Mouse (Mus musculus) stomach, embryonic 14.5 days (tissue): Measurements from ENCODE around the gene Ovch2. TPM values are rescaled to one million over a fixed set of nuclear protein-coding genes. Genes with fewer than 3 reads are reported as not detected.
A peak's percentile ranks its signal among the peaks of the same experiment; 100 is the strongest.

ENCODE experiments used
- ATAC-seq: fragments of 200-750 bp; cut with Nextera tagmentation; 2 replicates; pipeline ENCODE4 v1.8.0; 2017; ENCODE audit warnings: low read depth, moderate TSS enrichment; ENCODE audit not compliant: insufficient number of reproducible peaks, insufficient read depth, low FRiP score
- H3K27ac ChIP-seq: fragments of 300-500 bp; sonication (generic); 2 replicates; pipeline ENCODE4 v1.5.1; 2014; ENCODE audit warnings: mild to moderate bottlenecking, low read length, moderate library complexity, mixed read lengths
- H3K27me3 ChIP-seq: fragments of 300-500 bp; sonication (generic); 2 replicates; pipeline ENCODE4 v1.6.1; 2014; ENCODE audit warnings: low read length, control low read depth, mixed read lengths; ENCODE audit not compliant: control insufficient read depth, insufficient read depth
- H3K36me3 ChIP-seq: fragments of 300-500 bp; sonication (generic); 2 replicates; pipeline ENCODE4 v1.6.1; 2014; ENCODE audit warnings: mild to moderate bottlenecking, control low read depth, low read length, moderate library complexity, mixed read lengths; ENCODE audit not compliant: control insufficient read depth, insufficient read depth
- H3K4me1 ChIP-seq: fragments of 300-500 bp; sonication (generic); 2 replicates; pipeline ENCODE4 v1.6.1; 2014; ENCODE audit warnings: low read length, control low read depth, mixed read lengths; ENCODE audit not compliant: control insufficient read depth, insufficient read depth
- H3K4me2 ChIP-seq: fragments of 300-500 bp; sonication (generic); replicated peaks from 2 replicates; pipeline ENCODE4 v1.6.1; 2014; ENCODE audit warnings: low read depth, low read length, control low read depth
- H3K4me3 ChIP-seq: fragments of 300-500 bp; sonication (generic); 2 replicates; pipeline ENCODE4 v1.5.1; 2014; ENCODE audit warnings: low read depth, low read length, control low read depth
- H3K9ac ChIP-seq: fragments of 300-500 bp; sonication (generic); replicated peaks from 2 replicates; pipeline ENCODE4 v1.6.1; 2014; ENCODE audit warnings: low read depth, mild to moderate bottlenecking, control low read depth, low read length, moderate library complexity, mixed read lengths
- H3K9me3 ChIP-seq: fragments of 300-500 bp; sonication (generic); 2 replicates; pipeline ENCODE4 v1.6.1; 2016; ENCODE audit warnings: low read depth, low read length, control low read depth; ENCODE audit not compliant: control insufficient read depth
- WGBS: fragments of 180-500 bp; shearing (Covaris S2); extraction: QIAGEN DNeasy Blood & Tissue Kit; methylation state at CpG from one replicate; pipeline ENCODE4 v1.1.7; 2014; 5-methylcytosine and 5-hydroxymethylcytosine counted together
- polyA plus RNA-seq: library from polyadenylated mRNA; unstranded; fragments of >200 nt; fragmentation: Nextera tagmentation; extraction: Ambion mirVana; gene quantifications from 2 replicates; pipeline ENCODE4 v1.2.1, GENCODE M21; 2014

Gene Ovch2
- polyA plus RNA-seq, 1 experiment from 2014 or later: not detected

DNA sequence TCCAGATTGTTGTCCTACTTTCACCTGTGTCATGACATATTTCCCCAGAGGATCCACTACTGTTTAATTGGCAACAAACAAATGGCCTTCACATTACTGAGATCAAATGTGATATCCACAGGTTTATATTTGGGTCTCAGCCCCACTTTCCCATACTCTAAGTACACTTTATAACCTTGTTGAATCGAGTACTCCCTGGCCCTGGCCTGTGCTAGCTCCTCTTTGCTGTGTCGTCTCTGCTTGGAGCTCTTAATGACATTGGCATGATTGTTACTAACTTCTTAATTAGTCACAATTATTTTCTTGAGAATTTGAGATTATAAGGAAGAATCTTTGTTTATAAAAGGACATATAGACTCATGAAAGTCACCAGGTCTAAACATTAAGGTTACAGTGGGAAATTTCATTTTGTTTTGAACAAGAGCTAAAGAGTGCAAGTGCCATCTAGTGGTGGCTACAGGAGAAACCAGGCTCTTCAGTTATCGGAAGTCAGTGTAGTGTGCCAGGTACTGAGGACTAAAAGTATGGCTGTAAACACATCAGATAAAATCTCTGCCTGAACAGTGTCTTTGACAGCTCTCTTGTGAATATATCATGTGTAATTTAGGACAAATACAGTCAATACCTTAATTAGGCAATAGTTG, 12.9 kb downstream of the Ovch2 start:
- no peak overlapping the region for H3K27ac ChIP-seq
- WGBS: 57% methylated on average over 3 of the region's 3 CpGs
- H3K4me2 ChIP-seq: no peak overlapping the region
- no peak for ATAC-seq
- H3K36me3 ChIP-seq: no peaks in the 10 kb centered on the region
- H3K9ac ChIP-seq: no peak overlapping the region
- no peaks in the 10 kb centered on the region for H3K9me3 ChIP-seq
- H3K4me3 ChIP-seq: no peak overlapping the region
- no peaks in the 10 kb centered on the region for H3K27me3 ChIP-seq
- H3K4me1 ChIP-seq: no peaks in the 10 kb centered on the region

DNA sequence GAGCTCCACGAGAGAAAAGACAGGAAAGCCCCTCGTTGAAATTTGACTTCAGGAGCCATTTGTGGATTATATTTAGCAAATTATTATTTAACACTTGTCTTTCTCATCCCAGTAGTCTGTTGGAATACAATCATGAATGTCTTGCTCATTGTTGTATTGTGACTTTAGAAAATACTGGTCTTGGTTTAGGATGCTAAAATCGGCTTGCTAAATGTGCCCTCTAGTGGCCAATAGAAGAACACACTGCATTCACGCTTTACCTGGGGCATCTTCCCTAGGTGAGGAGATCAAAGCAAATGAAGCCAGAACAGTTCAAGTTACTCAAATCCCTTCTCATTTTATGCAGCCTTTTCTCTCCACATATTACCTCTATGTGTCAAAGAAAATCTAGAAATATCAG, 21.4 kb downstream of the Ovch2 start:
- Histone ChIP-seq H3K36me3 (no peaks in the 10 kb centered on the region), H3K4me1 (no peaks in the 10 kb centered on the region), H3K9me3 (no peaks in the 10 kb centered on the region), H3K27ac (no peak overlapping the region), H3K9ac (no peak overlapping the region), H3K4me2 (no peak overlapping the region), H3K4me3 (no peak overlapping the region), H3K27me3 (no peaks in the 10 kb centered on the region)
- WGBS: 42% methylated on average over 4 of the region's 4 CpGs
- no peak for ATAC-seq

DNA sequence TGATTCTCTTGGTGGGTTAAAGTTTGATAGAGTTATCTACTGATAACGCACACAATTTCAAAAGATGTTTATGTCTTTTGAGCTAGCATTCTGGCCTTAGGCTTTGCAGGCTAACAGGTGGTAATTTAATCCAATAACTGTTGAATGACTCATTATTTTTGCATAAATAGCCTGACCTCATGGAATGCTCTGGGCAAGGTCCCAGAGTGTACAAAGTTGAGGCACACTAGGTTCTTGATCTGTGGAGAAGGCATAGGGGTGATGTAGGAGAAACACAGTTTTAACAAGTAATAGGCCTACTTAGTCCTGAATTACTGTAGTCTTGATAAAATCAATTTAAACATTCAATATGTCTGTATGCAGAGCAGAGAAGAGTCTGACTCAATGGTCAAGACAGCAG, 22.8 kb downstream of the Ovch2 start:
- Histone ChIP-seq H3K27ac (no peak overlapping the region), H3K9me3 (no peaks in the 10 kb centered on the region), H3K4me2 (no peak overlapping the region), H3K9ac (no peak overlapping the region), H3K4me3 (no peak overlapping the region), H3K27me3 (no peaks in the 10 kb centered on the region), H3K4me1 (no peaks in the 10 kb centered on the region), H3K36me3 (no peaks in the 10 kb centered on the region)
- 36% methylated on average over 1 of the region's 1 CpGs for WGBS
- no peak for ATAC-seq

DNA sequence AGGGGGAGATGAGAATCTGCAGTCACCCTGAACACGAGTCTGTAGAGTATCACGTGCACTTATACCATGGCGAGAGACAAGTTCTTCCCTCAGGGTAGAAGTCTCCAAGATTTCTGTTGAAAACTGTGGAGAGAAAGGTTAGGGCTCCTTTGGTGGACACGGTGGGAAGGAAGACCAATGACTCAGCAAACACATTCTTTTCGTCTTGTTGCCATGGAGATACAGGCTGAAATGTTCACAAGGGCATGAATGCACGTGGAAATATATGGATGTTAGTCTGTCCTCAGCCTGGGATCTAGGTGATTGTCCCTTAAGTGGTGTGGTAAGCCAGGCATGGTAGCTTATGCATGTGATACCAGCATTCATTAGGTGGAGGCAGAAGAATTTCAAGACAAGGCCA, 30.2 kb downstream of the Ovch2 start:
- Histone ChIP-seq H3K9ac (no peak overlapping the region), H3K4me1 (no peaks in the 10 kb centered on the region), H3K4me3 (no peak overlapping the region), H3K27me3 (no peaks in the 10 kb centered on the region), H3K9me3 (no peaks in the 10 kb centered on the region), H3K36me3 (no peaks in the 10 kb centered on the region), H3K4me2 (no peak overlapping the region), H3K27ac (no peak overlapping the region)
- 56% methylated on average over 6 of the region's 6 CpGs for WGBS
- ATAC-seq: no peak

DNA sequence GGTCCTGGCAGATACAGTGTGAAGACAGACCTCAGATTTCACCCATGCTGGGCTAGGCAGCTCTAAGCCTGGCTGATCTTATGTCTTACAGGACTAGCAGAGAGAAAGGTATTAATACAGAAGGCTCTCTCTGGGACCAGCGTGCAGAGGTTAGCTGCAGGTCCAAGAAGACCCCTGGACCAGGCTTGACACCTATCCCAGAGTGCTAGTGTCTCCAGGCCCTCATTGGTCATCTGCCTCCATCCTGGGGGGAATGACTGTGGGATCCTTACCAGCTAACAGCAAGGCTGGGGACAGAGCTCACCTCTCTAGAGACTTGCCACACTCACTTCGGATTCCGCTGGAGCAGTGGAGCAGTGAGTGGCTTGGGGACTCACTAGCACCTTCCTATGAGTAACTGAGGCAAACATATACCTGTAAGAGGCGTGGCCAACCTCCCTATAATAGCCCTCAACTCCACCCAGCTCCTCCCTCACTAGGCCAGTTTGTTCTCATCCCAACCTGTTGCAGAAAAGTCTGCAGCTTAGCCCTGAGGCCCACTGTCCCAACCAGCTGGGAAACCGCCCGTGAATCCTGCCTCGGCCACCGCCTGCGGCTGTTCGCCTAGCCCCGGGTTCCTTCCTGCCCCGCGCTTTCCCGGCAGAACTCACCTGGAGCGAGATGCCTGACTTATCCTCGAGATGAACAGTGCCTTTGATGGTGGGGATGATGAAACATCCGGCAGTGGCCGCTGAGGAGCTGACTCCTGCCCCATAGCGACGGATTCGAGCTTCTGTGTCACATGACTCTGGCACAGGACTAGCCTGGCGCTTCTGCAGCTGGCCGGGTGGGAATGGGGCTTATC, 43.5 kb downstream of the Ovch2 start, which contains the start of gene Cyb5r2:
Cyb5r2 (minus strand) TSS at position 725 of the 844 bp plus-strand sequence.
- Histone ChIP-seq H3K27ac (no peak within 1 kb of the TSS), H3K4me3 (peak within 1 kb of the TSS; percentile 9; the same call in 1 of the 2 replicates), H3K36me3 (no peaks in the 10 kb centered on the region), H3K27me3 (no peaks in the 10 kb centered on the region), H3K4me2 (peak within 1 kb of the TSS; percentile 42), H3K9ac (no peak within 1 kb of the TSS), H3K9me3 (no peaks in the 10 kb centered on the region), H3K4me1 (no peaks in the 10 kb centered on the region)
- WGBS: 11% methylated on average over 23 of the region's 23 CpGs
- ATAC-seq: peak; percentile 65; the same call in 1 of the 2 replicates

DNA sequence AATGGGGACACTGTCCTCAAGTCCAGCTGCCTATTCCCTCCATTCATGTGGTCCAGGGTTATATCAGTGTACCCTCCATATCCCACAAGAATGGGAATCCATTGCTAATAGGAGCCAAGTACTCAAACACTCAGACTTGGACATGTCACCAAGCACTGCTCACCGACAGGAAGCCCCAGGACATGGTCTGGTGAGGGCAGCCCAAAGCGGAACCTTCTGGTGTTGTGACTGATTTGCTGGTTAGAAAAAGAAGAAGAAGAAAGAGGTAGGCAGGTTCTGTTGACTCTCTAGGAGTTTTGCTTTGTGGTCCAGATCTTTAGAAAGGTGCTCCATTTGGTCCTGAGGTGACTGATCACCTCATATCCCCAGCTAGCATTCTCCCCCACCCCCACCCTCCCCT, 44.3 kb downstream of the Ovch2 start:
- H3K27me3 ChIP-seq: no peaks in the 10 kb centered on the region
- no peaks in the 10 kb centered on the region for H3K9me3 ChIP-seq
- 88% methylated on average over 2 of the region's 2 CpGs for WGBS
- H3K9ac ChIP-seq: no peak overlapping the region
- H3K36me3 ChIP-seq: no peaks in the 10 kb centered on the region
- no peak overlapping the region for H3K4me3 ChIP-seq
- no peak for ATAC-seq
- no peak overlapping the region for H3K27ac ChIP-seq
- H3K4me1 ChIP-seq: no peaks in the 10 kb centered on the region
- no peak overlapping the region for H3K4me2 ChIP-seq

DNA sequence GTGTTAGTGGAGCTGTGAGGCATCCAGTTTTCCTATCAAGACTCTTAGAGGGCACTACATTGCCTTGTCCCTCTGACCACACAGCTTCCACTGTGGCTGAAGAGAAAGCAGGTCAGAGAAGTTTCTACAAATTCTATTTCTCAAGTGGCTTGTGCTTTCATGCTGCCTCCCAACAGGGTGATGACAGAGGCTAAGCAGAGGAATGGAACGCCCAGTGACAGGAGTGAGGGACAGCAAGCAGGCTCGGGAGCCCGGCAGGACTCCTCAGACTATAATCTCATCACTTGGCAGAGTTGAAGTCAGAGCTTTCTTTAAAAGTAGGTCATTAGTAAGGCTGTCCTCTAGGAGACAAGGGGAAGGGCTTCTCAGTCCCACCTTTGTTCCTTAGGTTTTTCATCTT, 45.1 kb downstream of the Ovch2 start:
- 76% methylated on average over 3 of the region's 3 CpGs for WGBS
- no peaks in the 10 kb centered on the region for H3K36me3 ChIP-seq
- no peak overlapping the region for H3K4me2 ChIP-seq
- no peaks in the 10 kb centered on the region for H3K4me1 ChIP-seq
- H3K27ac ChIP-seq: no peak overlapping the region
- H3K4me3 ChIP-seq: no peak overlapping the region
- H3K27me3 ChIP-seq: no peaks in the 10 kb centered on the region
- no peaks in the 10 kb centered on the region for H3K9me3 ChIP-seq
- H3K9ac ChIP-seq: no peak overlapping the region
- no peak for ATAC-seq

DNA sequence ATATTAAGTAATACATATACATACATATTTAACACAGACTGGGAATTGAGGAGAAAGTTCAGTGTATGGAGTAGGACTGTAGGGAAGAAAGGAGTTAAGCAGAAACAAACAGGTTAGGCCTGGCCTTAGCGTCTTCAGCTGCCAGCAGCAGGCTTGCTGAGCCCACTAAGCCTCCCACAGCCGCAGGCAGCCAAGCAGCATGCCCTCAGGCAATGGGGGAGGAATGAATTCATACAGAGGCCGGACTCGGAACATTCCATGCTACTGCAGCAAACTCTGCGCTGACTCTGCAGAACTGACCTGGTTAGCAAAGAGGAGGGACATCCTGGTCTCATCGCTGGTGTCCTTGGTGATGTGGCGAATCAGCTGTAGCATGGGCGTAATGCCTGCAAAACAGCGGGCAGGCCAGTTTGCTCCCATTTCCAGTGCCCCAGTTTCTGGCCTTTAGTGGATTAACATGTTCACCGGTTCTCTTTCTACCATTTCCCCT, 48.9 kb downstream of the Ovch2 start:
- WGBS: 71% methylated on average over 10 of the region's 10 CpGs
- H3K36me3 ChIP-seq: no peaks in the 10 kb centered on the region

More for the DNA sequence above, 48.9 kb downstream of the Ovch2 start:
- H3K9me3 ChIP-seq: no peaks in the 10 kb centered on the region
- ATAC-seq: no peak
- no peak overlapping the region for H3K27ac ChIP-seq
- H3K4me3 ChIP-seq: no peak overlapping the region
- H3K4me1 ChIP-seq: no peaks in the 10 kb centered on the region
- H3K9ac ChIP-seq: no peak overlapping the region
- H3K4me2 ChIP-seq: no peak overlapping the region
- H3K27me3 ChIP-seq: no peaks in the 10 kb centered on the region
